Mouse (Mus musculus) megakaryocyte, embryonic 14.5 days (primary cell): ENCODE measurements around the gene Map3k13. TPM values are rescaled to one million over a fixed set of nuclear protein-coding genes. Genes with fewer than 3 reads are reported as not detected.

Experiments used
- H3K27me3 ChIP-seq: replicated peaks from 2 replicates; pipeline ENCODE3; 2012; ENCODE audit warnings: inconsistent platforms
- H3K36me3 ChIP-seq: replicated peaks from 2 replicates; pipeline ENCODE3; 2012; ENCODE audit warnings: low read length, inconsistent platforms, mixed read lengths
- H3K4me1 ChIP-seq: 2 replicates; pipeline ENCODE4 v1.6.1; 2012; ENCODE audit warnings: inconsistent platforms
- H3K4me3 ChIP-seq: replicated peaks from 2 replicates; pipeline ENCODE3; 2012; ENCODE audit warnings: moderate library complexity, mild to moderate bottlenecking, inconsistent platforms
- H3K9me3 ChIP-seq: 2 replicates; pipeline ENCODE4 v1.6.1; 2012; ENCODE audit warnings: inconsistent platforms
- FLI1 ChIP-seq: IDR thresholded peaks from 2 replicates; pipeline ENCODE4 v1.6.1; 2012; ENCODE audit warnings: low read length, inconsistent platforms, mixed read lengths
- GATA1 ChIP-seq: IDR thresholded peaks from 3 replicates; pipeline ENCODE4 v1.6.1; 2012; ENCODE audit warnings: mixed read lengths, low read length, inconsistent platforms, borderline replicate concordance
- polyA plus RNA-seq: library from polyadenylated mRNA; stranded (reverse); fragments of >175 nt; gene quantifications from 2 replicates; pipeline ENCODE4 v1.2.3, GENCODE M21; 2012; ENCODE audit warnings: low replicate concordance; ENCODE audit not compliant: insufficient read depth

Map3k13 gene
- polyA plus RNA-seq, 1 experiment, result 0.03 TPM

DNA sequence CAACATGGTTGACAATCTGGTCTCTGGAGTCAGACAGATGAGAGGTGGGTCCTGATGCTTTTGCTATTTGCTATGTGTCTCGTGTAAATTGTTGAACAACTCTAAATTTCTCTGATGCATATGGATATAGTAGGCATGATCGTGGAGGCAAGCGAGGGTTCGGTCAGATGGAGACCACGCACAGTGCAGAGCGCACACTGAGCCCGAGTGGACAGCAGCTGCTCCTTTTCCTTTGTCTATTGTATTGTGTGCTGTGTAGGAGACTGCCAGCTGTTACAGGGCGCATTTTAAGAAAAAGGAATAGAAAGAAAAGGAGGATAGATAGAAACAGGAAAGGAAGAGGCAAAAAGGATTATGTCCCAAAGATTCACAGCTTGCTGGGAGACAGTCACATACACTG lies 64.7 kb downstream of the Map3k13 start:
- H3K27me3 ChIP-seq, result peaks cover 10% of the 10 kb centered on the region
- peaks cover 10% of the 10 kb centered on the region for H3K9me3 ChIP-seq
- H3K36me3 ChIP-seq, result no peaks in the 10 kb centered on the region
- TF ChIP-seq GATA1, result no peak
- no peak for TF ChIP-seq FLI1
- H3K4me3 ChIP-seq, result no peak overlapping the region
- H3K4me1 ChIP-seq, result no peaks in the 10 kb centered on the region

GRCm38 (mm10) chr16:21862448-21862847 lies 68.3 kb downstream of the Map3k13 start:
- Histone ChIP-seq H3K4me1 (no peaks in the 10 kb centered on the region), H3K36me3 (no peaks in the 10 kb centered on the region), H3K9me3 (peaks cover 10% of the 10 kb centered on the region), H3K27me3 (peaks cover 3% of the 10 kb centered on the region), H3K4me3 (no peak overlapping the region)
- TF ChIP-seq FLI1, result no peak
- no peak for TF ChIP-seq GATA1

DNA sequence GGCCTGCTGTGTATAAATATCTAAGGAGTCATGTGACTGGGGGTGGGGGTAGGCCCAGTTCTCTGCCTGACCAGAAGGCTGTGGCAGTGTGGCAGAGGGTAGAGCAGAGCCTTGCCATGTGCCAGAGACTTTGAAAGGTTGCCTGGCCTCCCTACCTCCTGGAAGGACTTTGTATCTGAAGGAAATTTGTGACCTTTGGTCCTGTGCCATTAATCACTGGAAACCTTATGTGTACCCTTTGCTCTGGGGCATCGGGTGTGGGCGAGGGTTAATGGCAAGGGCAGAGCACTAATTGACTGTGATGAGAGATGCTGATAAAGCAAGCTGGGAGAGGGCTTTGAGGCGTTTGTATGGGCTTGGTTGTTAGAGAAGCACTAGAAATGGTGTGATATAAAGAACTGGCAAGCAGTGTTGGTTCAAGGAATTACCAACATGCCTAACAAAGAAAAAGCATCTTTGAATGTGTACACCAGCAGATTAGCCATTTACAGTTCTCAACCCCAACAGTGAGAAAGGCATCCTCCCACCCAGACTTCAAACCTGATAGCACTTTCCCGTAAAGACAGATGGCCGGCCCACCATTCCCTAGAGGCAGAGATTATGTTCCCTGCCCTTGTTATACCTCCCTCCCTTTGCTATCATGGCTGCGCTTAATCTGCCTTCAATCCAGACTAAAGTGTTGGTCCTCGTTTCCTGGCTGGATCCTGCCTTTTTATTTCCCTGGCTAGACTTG lies 71.3 kb downstream of the Map3k13 start:
- TF ChIP-seq FLI1 (no peak), GATA1 (no peak)
- no peaks in the 10 kb centered on the region for H3K36me3 ChIP-seq

GRCm38 (mm10) chr16:21865983-21866575 lies 71.9 kb downstream of the Map3k13 start:
- Histone ChIP-seq H3K9me3 (peaks cover 10% of the 10 kb centered on the region), H3K27me3 (peaks cover 5% of the 10 kb centered on the region), H3K4me3 (no peak overlapping the region), H3K4me1 (no peaks in the 10 kb centered on the region), H3K36me3 (no peaks in the 10 kb centered on the region)
- TF ChIP-seq FLI1 (no peak), GATA1 (no peak)

More for the DNA sequence above, 71.3 kb downstream of the Map3k13 start:
- H3K9me3 ChIP-seq, result peaks cover 10% of the 10 kb centered on the region
- no peak overlapping the region for H3K4me3 ChIP-seq
- peaks cover 5% of the 10 kb centered on the region for H3K27me3 ChIP-seq
- no peaks in the 10 kb centered on the region for H3K4me1 ChIP-seq

- Histone ChIP-seq H3K4me1 (no peaks in the 10 kb centered on the region), H3K27me3 (peaks cover 5% of the 10 kb centered on the region), H3K36me3 (no peaks in the 10 kb centered on the region), H3K4me3 (no peak overlapping the region), H3K9me3 (0 out of 2 replicates have a peak, but pooled peaks cover 2% of the 10 kb centered on the region)
- TF ChIP-seq FLI1 (no peak), GATA1 (no peak)
These were observed 73.6 kb downstream of the Map3k13 start for GRCm38 (mm10) chr16:21867727-21868126.

DNA sequence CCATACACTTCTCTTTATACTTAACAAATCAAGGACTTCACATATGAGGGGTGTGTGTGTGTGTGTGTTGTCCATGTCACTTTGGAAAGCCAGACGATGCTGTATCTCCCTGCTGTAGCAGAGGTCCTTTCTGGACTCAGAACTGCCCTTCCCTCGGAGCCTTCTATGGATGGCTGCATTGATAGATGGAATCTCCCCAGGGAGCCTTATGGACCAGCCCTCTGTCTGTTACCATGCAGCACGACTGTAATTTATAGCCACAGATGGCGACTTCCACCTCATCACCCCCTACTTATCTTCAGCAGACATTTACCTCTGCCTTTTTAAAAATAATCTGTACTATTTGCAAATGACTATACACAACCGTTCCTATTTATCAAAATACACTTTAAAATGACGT lies 74.5 kb downstream of the Map3k13 start:
- no peaks in the 10 kb centered on the region for H3K36me3 ChIP-seq
- H3K4me3 ChIP-seq, result no peak overlapping the region
- H3K9me3 ChIP-seq, result no peaks in the 10 kb centered on the region
- no peak for TF ChIP-seq GATA1
- TF ChIP-seq FLI1, result no peak
- H3K27me3 ChIP-seq, result peaks cover 5% of the 10 kb centered on the region
- no peaks in the 10 kb centered on the region for H3K4me1 ChIP-seq

DNA sequence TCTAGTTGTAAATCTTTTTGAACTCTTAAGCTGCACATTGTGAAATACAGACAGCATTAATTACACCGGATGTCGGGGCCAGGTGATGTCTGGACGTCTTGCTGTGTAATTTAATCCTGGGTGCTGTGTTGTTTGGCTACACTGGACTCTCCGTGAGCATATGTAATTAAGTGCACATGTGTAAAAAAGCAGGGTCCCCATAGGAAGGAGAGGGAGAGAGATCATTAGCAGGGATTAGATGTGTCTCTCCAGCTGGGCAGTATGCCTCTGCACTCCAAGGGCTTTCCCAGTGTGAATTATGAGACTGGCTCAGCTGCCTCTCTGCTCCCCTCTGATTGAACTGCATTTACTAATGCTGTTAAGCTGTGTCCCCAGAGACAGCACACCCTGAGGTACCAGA lies 75.7 kb downstream of the Map3k13 start:
- Histone ChIP-seq H3K4me1 (no peaks in the 10 kb centered on the region), H3K4me3 (no peak overlapping the region), H3K27me3 (peaks cover 5% of the 10 kb centered on the region), H3K36me3 (no peaks in the 10 kb centered on the region), H3K9me3 (no peaks in the 10 kb centered on the region)
- TF ChIP-seq GATA1, result no peak
- TF ChIP-seq FLI1, result no peak

DNA sequence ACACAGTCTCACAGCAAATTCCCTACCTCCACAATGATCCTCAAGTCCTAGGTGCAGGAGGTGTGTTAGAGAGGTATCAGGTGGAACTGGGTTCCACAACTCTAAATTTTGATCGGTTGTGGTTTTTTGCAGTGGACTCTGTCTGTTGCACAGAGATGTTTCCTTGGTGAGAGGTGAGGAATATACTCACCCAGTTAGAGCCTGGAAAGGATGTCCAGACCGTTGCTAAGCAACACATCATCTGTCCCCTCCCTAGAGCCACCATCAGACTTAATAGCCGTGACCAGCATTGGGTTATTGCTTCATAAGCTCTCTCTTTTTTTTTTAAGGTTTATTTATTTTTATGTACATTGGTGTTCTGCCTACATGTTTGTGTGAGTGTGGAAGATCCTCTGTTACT lies 83.6 kb downstream of the Map3k13 start:
- H3K36me3 ChIP-seq, result no peaks in the 10 kb centered on the region
- no peak overlapping the region for H3K4me3 ChIP-seq
- no peaks in the 10 kb centered on the region for H3K9me3 ChIP-seq
- no peaks in the 10 kb centered on the region for H3K4me1 ChIP-seq
- no peak for TF ChIP-seq FLI1
- no peak for TF ChIP-seq GATA1
- peaks cover 4% of the 10 kb centered on the region for H3K27me3 ChIP-seq

- no peak overlapping the region for H3K4me3 ChIP-seq
- peaks cover 6% of the 10 kb centered on the region for H3K27me3 ChIP-seq
- no peaks in the 10 kb centered on the region for H3K9me3 ChIP-seq
- no peaks in the 10 kb centered on the region for H3K4me1 ChIP-seq
- H3K36me3 ChIP-seq, result no peaks in the 10 kb centered on the region
- no peak for TF ChIP-seq GATA1
- TF ChIP-seq FLI1, result no peak
These were observed 84.7 kb downstream of the Map3k13 start for GRCm38 (mm10) chr16:21878834-21879233.

DNA sequence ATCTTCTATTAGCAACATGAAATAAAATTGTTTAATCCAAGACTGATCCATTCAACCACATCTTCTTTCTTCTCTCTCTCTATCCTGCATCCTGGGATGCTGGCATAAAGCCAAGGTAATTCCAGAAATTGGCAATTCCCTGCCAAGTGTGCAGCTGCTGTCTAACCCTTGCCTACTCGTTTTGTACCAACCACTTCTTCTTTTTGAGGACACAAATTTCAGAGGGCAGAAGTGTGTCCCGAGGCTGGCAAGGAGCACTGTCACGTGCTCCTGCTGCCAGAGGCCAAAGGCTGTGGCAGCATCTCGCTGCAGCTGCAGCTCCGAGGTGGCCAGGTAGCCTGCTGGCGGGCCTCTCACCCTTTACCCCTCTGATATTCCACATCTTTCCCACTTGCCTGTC lies 87.0 kb downstream of the Map3k13 start:
- no peak for TF ChIP-seq GATA1
- no peak for TF ChIP-seq FLI1
- Histone ChIP-seq H3K36me3 (no peaks in the 10 kb centered on the region), H3K4me1 (no peaks in the 10 kb centered on the region), H3K4me3 (no peak overlapping the region), H3K27me3 (peaks cover 6% of the 10 kb centered on the region), H3K9me3 (no peaks in the 10 kb centered on the region)
